Mouse (Mus musculus) ES-E14 (cell line): ENCODE results near the gene Stard3.

ENCODE experiments used
- CHD2 ChIP-seq: IDR thresholded peaks from 2 replicates; pipeline ENCODE4 v1.6.1; 2014; ENCODE audit warnings: mild to moderate bottlenecking, low read depth, low read length, inconsistent platforms
- HCFC1 ChIP-seq: IDR thresholded peaks from 2 replicates; pipeline ENCODE4 v1.6.1; 2012; ENCODE audit warnings: low read length, inconsistent platforms, borderline replicate concordance; ENCODE audit not compliant: insufficient read depth
- MAFK ChIP-seq: IDR thresholded peaks from 2 replicates; pipeline ENCODE4 v1.6.1; 2014; ENCODE audit warnings: mild to moderate bottlenecking, low read depth, low read length, inconsistent platforms; ENCODE audit not compliant: insufficient read depth
- ZC3H11A ChIP-seq: IDR thresholded peaks from 2 replicates; pipeline ENCODE4 v1.6.1; 2012; ENCODE audit warnings: low read depth, mild to moderate bottlenecking, inconsistent platforms, low read length, borderline replicate concordance
- ZNF384 ChIP-seq: IDR thresholded peaks from 2 replicates; pipeline ENCODE4 v1.6.1; 2012; ENCODE audit warnings: low read depth, low read length, inconsistent platforms

DNA sequence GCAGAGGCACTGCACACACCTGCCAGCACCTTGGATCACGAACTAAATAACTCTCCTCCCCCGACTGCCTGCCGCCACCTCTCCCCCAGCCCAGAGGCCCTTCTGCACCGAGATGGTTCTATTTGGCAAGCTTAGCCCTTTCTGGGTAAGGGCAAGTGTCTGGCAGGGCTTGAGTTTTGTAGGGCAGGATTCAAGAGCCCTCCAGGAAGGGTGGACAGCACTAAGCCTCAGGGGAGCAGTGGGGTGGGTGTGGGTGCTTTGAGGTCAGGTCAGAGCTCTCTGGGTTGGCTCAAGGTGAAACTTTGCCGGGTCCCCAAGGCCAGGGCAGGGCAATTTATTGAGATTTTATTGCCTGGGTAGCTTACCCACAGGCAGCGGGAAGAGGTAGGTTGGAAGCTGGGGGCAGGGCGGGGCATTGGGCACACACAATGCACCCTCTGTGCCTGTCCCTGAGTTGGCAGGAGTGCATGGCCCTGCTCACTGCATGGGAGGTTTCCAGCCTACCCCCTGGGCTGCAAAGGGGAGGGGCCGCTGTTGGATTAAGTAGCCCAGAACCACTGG is 4.4 kb upstream of the Stard3 start:
- TF ChIP-seq CHD2 (no peak), MAFK (no peak), ZC3H11A (no peak), HCFC1 (no peak), ZNF384 (no peak)
